Mouse (Mus musculus) Patski (cell line): ENCODE measurements around the gene Pcsk7. TPM values are rescaled to one million over a fixed set of nuclear protein-coding genes. Genes with fewer than 3 reads are reported as not detected.

Experiments used
- ATAC-seq: fragments of 100-300 bp; one replicate; pipeline ENCODE4 v1.8.0; 2021
- CTCF ChIA-PET: fragments of 350-600 bp; sonication (Branson Sonifier 250); formaldehyde crosslinking; loops from one replicate; lab custom pipeline; 2022; ENCODE audit warnings: inconsistent platforms; lab: Charles Lee
- POLR2A ChIA-PET: fragments of 350-600 bp; sonication (Branson Sonifier 250); formaldehyde crosslinking; loops from one replicate; lab custom pipeline; 2022; ENCODE audit warnings: antibody characterized with exemption, inconsistent platforms; lab: Charles Lee
- DNase-seq: peaks from one replicate; pipeline ENCODE4 v3.0.0-alpha.2; 2011; ENCODE audit warnings: low read depth, low spot score
- H3K27me3 ChIP-seq: fragments of 371-371 bp; one replicate; pipeline ENCODE4 v1.5.1; 2021
- CTCF ChIP-seq: fragments of 100-300 bp; IDR thresholded peaks from one replicate; pipeline ENCODE4 v1.5.1; 2021
- in situ Hi-C: fragments of 300-500 bp; cut with MboI; formaldehyde crosslinking; loops from 3 replicates; pipeline ENCODE4 v1.11.1; 2018; ENCODE audit warnings: low pct_unique_long_range_greater_than_20kb, mixed read lengths
- polyA plus RNA-seq: library from polyadenylated mRNA; unstranded; gene quantifications from one replicate; pipeline ENCODE4 v1.2.3, GENCODE M21; 2021

Pcsk7 gene
- polyA plus RNA-seq, 1 experiment from 2014 or later: 25.4 TPM

GRCm38 (mm10) chr9:45938088-45938487, 31.8 kb downstream of the Pcsk7 start:
- ChIA-PET POLR2A (interaction anchor here (0.5 kb wide), 1 partner anchor 47 kb away, joined by 5 read pairs; no protein-coding TSS in a partner anchor), CTCF (interaction anchor here (1.3 to 3.1 kb wide), 4 partner anchors 12 to 27 kb away, joined by 3 to 13 read pairs (median 7); partner anchors contain the start of gene Sidt2)
- no peak for DNase-seq
- TF ChIP-seq CTCF: no peak
- ATAC-seq: no peak
- in situ Hi-C loops: no loop called here
- no peaks in the 10 kb centered on the region for H3K27me3 ChIP-seq

- ChIA-PET POLR2A (interaction anchor here (0.6 to 1.3 kb wide), 2 partner anchors 9 to 35 kb away, joined by 3 to 4 read pairs; no protein-coding TSS in a partner anchor), CTCF (interaction anchor here (1.3 kb wide), 1 partner anchor 11 kb away, joined by 3 read pairs; no protein-coding TSS in a partner anchor)
- TF ChIP-seq CTCF: no peak
- no peak for DNase-seq
- no peaks in the 10 kb centered on the region for H3K27me3 ChIP-seq
- in situ Hi-C loops: no loop called here
- no peak for ATAC-seq
These were observed 32.8 kb downstream of the Pcsk7 start for GRCm38 (mm10) chr9:45938952-45939637.

DNA sequence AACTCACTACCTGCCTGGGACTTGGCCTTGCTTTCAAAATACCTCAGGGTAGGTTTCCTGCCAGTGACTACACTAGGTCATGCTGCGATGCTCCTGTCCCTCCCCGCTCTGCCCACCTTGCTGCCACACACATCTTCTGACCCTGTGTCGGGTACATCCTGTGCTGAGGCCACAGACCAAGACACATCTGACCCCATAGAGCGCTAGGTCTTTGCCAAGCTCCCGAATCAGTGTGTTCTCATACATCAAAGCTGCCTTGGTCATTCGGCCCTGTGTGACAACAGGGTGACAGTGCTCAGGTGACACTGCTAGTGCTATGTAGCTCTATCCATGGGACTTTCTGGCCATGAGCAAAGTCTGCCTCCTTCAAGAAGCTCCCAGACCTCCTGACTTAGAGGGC, 33.5 kb downstream of the Pcsk7 start:
- DNase-seq (no peak), ATAC-seq (no peak)
- in situ Hi-C loops: no loop called here
- no peaks in the 10 kb centered on the region for H3K27me3 ChIP-seq
- POLR2A ChIA-PET: interaction anchor here (1.3 kb wide), 1 partner anchor 8 kb away, joined by 4 read pairs; no protein-coding TSS in a partner anchor
- CTCF ChIA-PET: no interaction called here
- TF ChIP-seq CTCF: no peak

- no peak for ATAC-seq
- no peaks in the 10 kb centered on the region for H3K27me3 ChIP-seq
- in situ Hi-C loops: no loop called here
- TF ChIP-seq CTCF: no peak
- ChIA-PET CTCF (interaction anchor here (0.8 to 1.0 kb wide), 2 partner anchors 18 to 303 kb away, joined by 3 read pairs; no protein-coding TSS in a partner anchor), POLR2A (no interaction called here)
- DNase-seq: no peak
These were observed 35.1 kb downstream of the Pcsk7 start for GRCm38 (mm10) chr9:45941329-45941888.

DNA sequence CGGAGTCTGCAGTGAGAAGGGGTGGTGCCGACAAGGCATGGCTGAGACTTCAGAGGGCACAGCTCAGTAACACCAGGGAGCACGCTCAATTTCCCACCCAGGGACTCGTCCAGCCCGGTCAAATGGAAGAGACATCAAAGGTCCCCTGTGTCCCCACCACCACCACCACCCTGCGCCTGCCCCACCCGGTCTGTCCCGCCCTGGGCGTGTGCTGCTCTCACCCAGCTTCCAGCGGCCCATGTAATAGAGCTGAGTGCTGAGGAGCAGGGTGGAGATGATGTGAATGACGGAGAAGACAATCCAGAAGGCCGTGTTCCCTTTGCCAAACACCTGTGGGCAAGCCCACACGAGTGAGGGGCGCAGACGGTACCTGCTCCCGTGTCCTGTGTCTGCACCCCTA, 36.2 kb downstream of the Pcsk7 start:
- CTCF ChIA-PET: no interaction called here
- no peak for ATAC-seq
- TF ChIP-seq CTCF: no peak
- POLR2A ChIA-PET: no interaction called here
- no peaks in the 10 kb centered on the region for H3K27me3 ChIP-seq
- in situ Hi-C loops: no loop called here
- no peak for DNase-seq

DNA sequence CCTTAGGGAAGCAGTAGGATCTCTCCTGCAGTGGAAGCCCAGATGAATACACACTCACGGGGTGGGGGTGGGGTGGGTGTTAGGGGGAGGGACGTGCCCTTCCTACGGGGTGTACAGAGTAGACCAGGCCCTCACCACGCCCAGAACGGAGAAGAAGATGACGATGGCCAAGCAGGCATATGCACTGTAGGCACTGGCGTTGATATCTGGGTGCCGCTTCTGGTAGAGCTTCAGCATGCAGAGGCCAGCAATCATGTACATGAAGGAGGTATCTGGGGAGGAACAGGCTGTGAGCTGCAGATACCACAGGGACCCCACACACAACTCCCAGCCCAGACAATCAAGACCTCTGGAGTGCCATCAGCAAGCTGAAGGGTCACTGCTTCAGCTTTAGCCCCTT, 36.6 kb downstream of the Pcsk7 start:
- in situ Hi-C loops: no loop called here
- ATAC-seq: no peak
- H3K27me3 ChIP-seq: no peaks in the 10 kb centered on the region
- DNase-seq: no peak
- no peak for TF ChIP-seq CTCF
- CTCF ChIA-PET: no interaction called here
- POLR2A ChIA-PET: no interaction called here

DNA sequence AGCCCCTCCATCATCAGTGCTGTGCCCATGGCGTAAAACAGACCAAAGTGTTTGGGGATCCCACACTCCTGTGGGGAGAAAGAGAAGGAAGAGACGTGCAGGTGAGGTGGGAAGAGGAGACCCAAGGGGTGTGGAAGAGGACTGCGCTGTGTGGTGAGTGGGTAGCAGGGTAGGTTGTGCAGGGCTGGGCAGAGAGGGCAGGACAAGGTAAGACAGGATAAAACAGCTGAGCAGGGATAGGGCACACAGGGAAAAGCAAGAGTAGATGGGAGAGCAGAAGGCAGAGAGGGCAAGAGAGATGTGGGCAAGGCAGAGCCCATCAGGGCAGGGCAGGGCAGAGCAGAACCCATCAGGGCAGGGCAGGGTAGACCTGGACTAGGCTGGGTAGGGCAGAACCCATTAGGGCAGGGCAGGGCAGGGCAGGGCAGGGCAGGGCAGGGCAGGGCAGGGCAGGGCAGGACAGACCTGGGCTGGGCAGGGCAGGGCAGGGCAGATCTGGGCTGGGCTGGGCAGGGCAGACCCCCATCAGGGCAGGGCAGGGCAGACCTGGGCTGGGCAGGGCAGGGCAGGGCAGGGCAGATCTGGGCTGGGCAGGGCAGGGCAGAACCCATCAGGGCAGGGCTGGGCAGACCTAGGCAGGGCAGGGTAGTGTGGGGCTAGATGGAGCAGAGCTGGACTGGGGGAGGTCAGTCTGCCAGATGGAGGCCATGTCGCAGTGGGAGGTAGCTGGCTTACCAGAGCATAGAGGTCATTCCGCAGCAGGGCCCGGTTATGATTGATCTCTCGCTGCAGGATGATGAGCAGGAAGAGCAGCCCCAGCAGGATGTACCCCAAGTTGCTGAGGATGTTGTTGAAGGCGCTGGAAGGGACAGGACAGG, 37.6 kb downstream of the Pcsk7 start:
- ChIA-PET POLR2A (interaction anchor here (1.7 to 2.2 kb wide), 2 partner anchors 10 to 11 kb away, joined by 4 to 5 read pairs; no protein-coding TSS in a partner anchor), CTCF (interaction anchor here (0.8 to 1.8 kb wide), 2 partner anchors 11 to 65 kb away, joined by 3 read pairs; partner anchors contain the start of gene Sidt2)
- no peak for DNase-seq
- no peak for TF ChIP-seq CTCF
- in situ Hi-C loops: no loop called here
- H3K27me3 ChIP-seq: no peaks in the 10 kb centered on the region
- ATAC-seq: no peak

DNA sequence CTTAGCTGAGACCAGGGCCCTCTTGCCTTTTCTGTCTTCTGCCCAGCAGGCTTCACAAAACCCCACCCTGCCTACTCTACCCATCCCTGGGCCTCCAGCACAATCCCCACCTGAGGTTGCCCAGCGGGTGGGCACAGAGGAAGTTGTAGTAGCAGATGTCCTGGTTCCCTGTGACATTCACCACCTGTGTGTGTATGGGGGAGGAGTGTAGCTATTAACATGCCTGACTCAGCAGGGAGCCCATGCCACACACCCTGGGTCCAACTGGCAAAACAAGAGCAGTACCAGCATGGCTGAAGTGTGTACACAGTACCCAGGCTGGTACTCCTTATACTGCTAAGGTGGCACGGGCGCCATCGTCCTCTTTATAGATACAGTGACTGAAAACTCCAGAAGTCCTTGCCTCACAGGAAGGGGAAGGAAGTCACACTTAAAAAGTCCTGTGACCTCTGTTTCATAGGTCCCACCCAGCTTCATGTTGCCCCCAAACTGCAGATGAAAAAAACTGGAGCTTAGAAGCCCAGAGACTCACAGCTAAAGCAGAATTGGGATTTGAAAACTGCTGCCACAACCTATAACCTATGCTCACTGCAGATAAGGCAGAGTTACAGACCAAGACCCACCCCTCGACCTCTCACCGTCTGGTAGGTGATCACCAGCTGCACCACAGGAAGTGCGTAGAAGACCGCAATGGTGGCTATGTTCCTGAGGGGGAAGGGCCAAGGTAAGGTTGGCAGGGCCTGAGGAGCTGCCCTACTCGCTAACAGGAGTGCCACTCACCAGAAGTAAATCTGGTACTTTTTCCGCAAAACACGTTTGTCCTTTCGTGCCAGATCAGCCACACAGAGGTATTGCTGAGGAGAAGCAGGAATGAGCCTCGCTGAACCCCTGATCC, 38.5 kb downstream of the Pcsk7 start:
- ChIA-PET POLR2A (interaction anchor here (1.1 to 2.2 kb wide), 3 partner anchors 9 to 41 kb away, joined by 3 to 5 read pairs (median 4); no protein-coding TSS in a partner anchor), CTCF (interaction anchor here (0.8 to 1.8 kb wide), 3 partner anchors 10 to 66 kb away, joined by 3 read pairs; partner anchors contain the start of gene Sidt2)
- H3K27me3 ChIP-seq: no peaks in the 10 kb centered on the region
- TF ChIP-seq CTCF: no peak
- in situ Hi-C loops: no loop called here
- ATAC-seq (no peak), DNase-seq (no peak)

- ATAC-seq: no peak
- no peak for TF ChIP-seq CTCF
- POLR2A ChIA-PET: interaction anchor here (1.1 to 2.2 kb wide), 3 partner anchors 8 to 42 kb away, joined by 3 to 5 read pairs (median 4); no protein-coding TSS in a partner anchor
These were observed 39.4 kb downstream of the Pcsk7 start for GRCm38 (mm10) chr9:45945721-45946120.

More at GRCm38 (mm10) chr9:45945721-45946120, 39.4 kb downstream of the Pcsk7 start:
- in situ Hi-C loops: no loop called here
- no peaks in the 10 kb centered on the region for H3K27me3 ChIP-seq
- CTCF ChIA-PET: interaction anchor here (1.2 to 1.8 kb wide), 2 partner anchors 9 to 11 kb away, joined by 3 read pairs; partner anchors contain the start of gene Sidt2
- no peak for DNase-seq
